In genomic region chr4:148918707-148919447, GRCm38 (mm10) we compare ENCODE assay signal across 20 mouse cellular contexts.
DNase-seq lines count a peak whose midpoint lies in the region; ATAC-seq lines count a peak whose summit lies in the region.
"Had no signal": no experiment of that assay in that cellular context is flagged by ENCODE, and none has a peak within 500 bp of the region (broad histone marks: within the 10 kb centered on the region; RNA-seq: fewer than 3 reads in every experiment).

No protein-coding gene starts in this region.

- ATAC-seq in kidney, embryonic 15.5 days (replicated peaks; ENCODE audit: low FRiP score) = peak; percentile 41
- no peak for ATAC-seq in forebrain, embryonic 14.5 days
- ATAC-seq: activated CD4-positive, CD25-positive, alpha-beta regulatory T cell, adult 4 months had no signal

- intact Hi-C loops in heart, postnatal 14 days (cut with DNase I) = no loop called here

- H3K4me2 ChIP-seq in kidney, embryonic 15.5 days = peak overlapping the region; percentile 25
- H3K4me2 ChIP-seq in forebrain, embryonic 14.5 days (ENCODE audit: low read length) = no peak overlapping the region
- H3K4me2 ChIP-seq: embryonic facial prominence, embryonic 15.5 days; lung, embryonic 15.5 days; midbrain, embryonic 12.5 days; neural tube, embryonic 12.5 days; stomach, embryonic 15.5 days had no signal

- H3K4me3 ChIP-seq in heart, embryonic 10.5 days = no peak overlapping the region
- no peak overlapping the region for H3K4me3 ChIP-seq in kidney, embryonic 15.5 days (replicated peaks)
- no peak overlapping the region for H3K4me3 ChIP-seq in forebrain, embryonic 14.5 days (ENCODE audit: low read depth, low read length)
- H3K4me3 ChIP-seq: embryonic facial prominence, embryonic 15.5 days; lung, embryonic 15.5 days; midbrain, embryonic 12.5 days; neural tube, embryonic 12.5 days; stomach, embryonic 15.5 days had no signal

- H3K27me3 ChIP-seq in heart, embryonic 10.5 days (ENCODE audit: insufficient read depth, poor library complexity, severe bottlenecking) = peaks cover 41% of the 10 kb centered on the region; the same call in 1 of the 2 replicates
- H3K27me3 ChIP-seq in kidney, embryonic 15.5 days = peaks cover 44% of the 10 kb centered on the region
- peaks cover 12% of the 10 kb centered on the region for H3K27me3 ChIP-seq in forebrain, embryonic 14.5 days (replicated peaks; ENCODE audit: control insufficient read depth, insufficient read depth, low read length)

- WGBS in heart, embryonic 10.5 days = 72% methylated on average over 15 of the region's 15 CpGs
- 27% methylated on average over 15 of the region's 15 CpGs for WGBS in kidney, embryonic 15.5 days
- 55% methylated on average over 15 of the region's 15 CpGs for WGBS in forebrain, embryonic 14.5 days

- peak overlapping the region; percentile 69; the same call in 1 of the 2 replicates for H3K27ac ChIP-seq in heart, embryonic 10.5 days
- peak overlapping the region; percentile 87 for H3K27ac ChIP-seq in kidney, embryonic 15.5 days
- H3K27ac ChIP-seq in forebrain, embryonic 14.5 days (ENCODE audit: low read depth, low read length) = no peak overlapping the region
- H3K27ac ChIP-seq: embryonic facial prominence, embryonic 15.5 days; liver, embryonic 14.5 days; lung, embryonic 15.5 days; midbrain, embryonic 12.5 days; neural tube, embryonic 12.5 days; stomach, embryonic 15.5 days had no signal

- no peaks in the 10 kb centered on the region for H3K9me3 ChIP-seq in heart, embryonic 10.5 days
- no peaks in the 10 kb centered on the region for H3K9me3 ChIP-seq in kidney, embryonic 15.5 days (replicated peaks)
- no peaks in the 10 kb centered on the region for H3K9me3 ChIP-seq in forebrain, embryonic 14.5 days (replicated peaks; ENCODE audit: control insufficient read depth, low read length)
- H3K9me3 ChIP-seq: embryonic facial prominence, embryonic 15.5 days; G1E; lung, embryonic 15.5 days; midbrain, embryonic 12.5 days; neural tube, embryonic 12.5 days; stomach, embryonic 15.5 days had no signal

- peaks cover 96% of the 10 kb centered on the region for H3K4me1 ChIP-seq in heart, embryonic 10.5 days
- H3K4me1 ChIP-seq in kidney, embryonic 15.5 days = peaks cover 96% of the 10 kb centered on the region
- H3K4me1 ChIP-seq in forebrain, embryonic 14.5 days (ENCODE audit: control insufficient read depth, insufficient read depth, low read length) = peaks cover 14% of the 10 kb centered on the region

- no peak overlapping the region for H3K9ac ChIP-seq in kidney, embryonic 15.5 days
- H3K9ac ChIP-seq in forebrain, embryonic 14.5 days (ENCODE audit: low read length) = no peak overlapping the region
- H3K9ac ChIP-seq: embryonic facial prominence, embryonic 15.5 days; liver, embryonic 14.5 days; lung, embryonic 15.5 days; midbrain, embryonic 12.5 days; neural tube, embryonic 12.5 days; stomach, embryonic 15.5 days had no signal

- DNase-seq in heart, embryonic 10.5 days (ENCODE audit: low spot score) = no peak
- no peak for DNase-seq in heart, postnatal 14 days
- peak; percentile 80 for DNase-seq in kidney, adult 11 months
- DNase-seq in kidney, postnatal 4 days = peak; percentile 62 to 72
- DNase-seq in gastrocnemius, postnatal 10 days = no peak
- no peak for DNase-seq in spleen, postnatal 10 days (ENCODE audit: low spot score in 2 of 2)
- DNase-seq in forebrain, embryonic 14.5 days (ENCODE audit: low spot score) = no peak
- DNase-seq: adrenal gland, postnatal 10 days; embryo, embryonic 11 days; gastrocnemius, postnatal 14 days; right cerebral cortex, postnatal 25 days had no signal

- H3K36me3 ChIP-seq in heart, embryonic 10.5 days = no peaks in the 10 kb centered on the region; the same call in 1 of the 2 replicates
- H3K36me3 ChIP-seq in kidney, embryonic 15.5 days = no peaks in the 10 kb centered on the region
- no peaks in the 10 kb centered on the region for H3K36me3 ChIP-seq in forebrain, embryonic 14.5 days (ENCODE audit: control insufficient read depth, insufficient read depth, low read length)
- H3K36me3 ChIP-seq: embryonic facial prominence, embryonic 15.5 days; G1E; lung, embryonic 15.5 days; midbrain, embryonic 12.5 days; neural tube, embryonic 12.5 days; stomach, embryonic 15.5 days had no signal

Comparison
In these comparisons a context has a peak if more than half of its experiments do, and no peak if none do; other contexts are left out.
1. DNase-seq: peak in kidney, adult 11 months (single experiment) and kidney, postnatal 4 days (2 of 2); none in heart, embryonic 10.5 days (single experiment), heart, postnatal 14 days (0 of 2), gastrocnemius, postnatal 10 days (single experiment), spleen, postnatal 10 days (0 of 2) and forebrain, embryonic 14.5 days (single experiment).